Mouse (Mus musculus) heart, adult 2 months (tissue): ENCODE measurements at regions not wholly inside any gene's neighbourhood (a gene's known extent, or its start where the extent isn't known, plus 50 kb on each side); places are given as distances from the start of the nearest gene placed in this dataset.

Source experiments
- CTCF ChIP-seq: fragments of 200-600 bp; IDR thresholded peaks from 2 replicates; pipeline ENCODE4 v1.8.1; 2022; ENCODE audit warnings: antibody characterized with exemption, mild to moderate bottlenecking, moderate library complexity
- POLR2A ChIP-seq: fragments of 200-500 bp; IDR thresholded peaks from 2 replicates; pipeline ENCODE4 v1.6.1; 2011; ENCODE audit warnings: mild to moderate bottlenecking, low read depth, low read length, control low read depth; ENCODE audit not compliant: insufficient read depth

DNA sequence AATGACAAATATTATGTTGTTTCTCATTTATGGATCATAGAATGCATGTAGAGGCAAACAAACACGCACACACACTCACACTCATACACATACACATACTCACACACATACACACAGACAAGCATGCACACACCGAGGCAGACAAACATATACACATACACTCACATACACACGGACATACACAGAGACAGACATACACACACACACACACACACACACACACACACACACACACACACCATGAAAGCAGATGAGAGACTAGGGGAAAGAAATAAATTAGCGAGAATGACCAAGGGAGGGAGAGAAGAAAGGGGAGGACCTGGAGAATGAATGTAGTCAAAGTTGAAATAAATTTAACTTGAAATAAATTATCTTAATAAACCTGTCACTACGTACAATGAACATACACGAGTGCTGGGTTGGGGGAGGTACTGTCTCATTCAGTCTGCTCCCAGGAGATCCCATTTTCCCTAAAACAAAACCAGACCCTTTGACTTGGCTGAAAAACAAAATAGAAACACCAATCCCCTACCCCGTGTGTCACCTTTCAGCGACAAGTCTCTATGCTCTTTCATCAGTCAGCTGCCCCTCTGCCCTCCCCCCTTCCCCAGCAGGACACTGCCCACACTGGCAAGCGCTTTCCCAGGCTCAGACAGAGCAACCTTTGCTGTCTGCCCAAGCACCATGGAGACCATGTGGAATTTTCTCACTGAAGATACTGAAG, 167.7 kb downstream of the Qdpr start:
- TF ChIP-seq CTCF, result no peak
- no peak for TF ChIP-seq POLR2A
